Mouse (Mus musculus): ENCODE measurements around the gene Pla2g10. TPM values are rescaled to one million over a fixed set of nuclear protein-coding genes. Genes with fewer than 3 reads are reported as not detected.
A peak's percentile ranks its signal among the peaks of the same experiment; 100 is the strongest.
"Not testable (repeated sequence)": the region's sequence is repeated elsewhere in the genome, so short reads cannot be mapped to it uniquely, and the experiment has no call there.

Gene Pla2g10
- polyA plus RNA-seq, 1 experiment from 2014 or later = 0.26 TPM

- Histone ChIP-seq H3K4me1 (ENCODE audit: control insufficient read depth, insufficient read depth, low read length) (peaks cover 17% of the 10 kb centered on the region), H3K27me3 (ENCODE audit: control insufficient read depth, insufficient read depth, low read depth, low read length) (no peaks in the 10 kb centered on the region), H3K4me3 (ENCODE audit: low read depth, low read length) (peak overlapping the region; percentile 70), H3K9me3 (replicated peaks; ENCODE audit: control insufficient read depth, low read length, poor library complexity, severe bottlenecking) (no peaks in the 10 kb centered on the region), H3K27ac (ENCODE audit: low read length) (peak overlapping the region; percentile 63), H3K4me2 (ENCODE audit: low read length) (peak overlapping the region; percentile 90), H3K36me3 (ENCODE audit: control insufficient read depth, insufficient read depth, low read length) (no peaks in the 10 kb centered on the region), H3K9ac (ENCODE audit: low read depth, low read length) (peak overlapping the region; percentile 76)
- ATAC-seq = peak; percentile 98
- under 1% methylated on average over 65 of the region's 65 CpGs for WGBS
Observed at GRCm38 (mm10) chr16:13754400-13755190, 23.8 kb upstream of the Pla2g10 start.

- ATAC-seq = peak; percentile 46; the same call in 1 of the 2 replicates
- no peak overlapping the region; the same call in 1 of the 2 replicates for H3K9ac ChIP-seq (ENCODE audit: low read depth, low read length)
- H3K27me3 ChIP-seq (ENCODE audit: control insufficient read depth, insufficient read depth, low read depth, low read length) = no peaks in the 10 kb centered on the region
- WGBS = 74% methylated on average over 8 of the region's 8 CpGs
- peaks cover 17% of the 10 kb centered on the region for H3K4me1 ChIP-seq (ENCODE audit: control insufficient read depth, insufficient read depth, low read length)
- H3K9me3 ChIP-seq (replicated peaks; ENCODE audit: control insufficient read depth, low read length, poor library complexity, severe bottlenecking) = no peaks in the 10 kb centered on the region
- no peaks in the 10 kb centered on the region for H3K36me3 ChIP-seq (ENCODE audit: control insufficient read depth, insufficient read depth, low read length)
- peak overlapping the region; percentile 70 for H3K4me3 ChIP-seq (ENCODE audit: low read depth, low read length)
- H3K4me2 ChIP-seq (ENCODE audit: low read length) = peak overlapping the region; percentile 90
- H3K27ac ChIP-seq (ENCODE audit: low read length) = no peak overlapping the region
Observed at GRCm38 (mm10) chr16:13753986-13754385, 23.2 kb upstream of the Pla2g10 start.

DNA sequence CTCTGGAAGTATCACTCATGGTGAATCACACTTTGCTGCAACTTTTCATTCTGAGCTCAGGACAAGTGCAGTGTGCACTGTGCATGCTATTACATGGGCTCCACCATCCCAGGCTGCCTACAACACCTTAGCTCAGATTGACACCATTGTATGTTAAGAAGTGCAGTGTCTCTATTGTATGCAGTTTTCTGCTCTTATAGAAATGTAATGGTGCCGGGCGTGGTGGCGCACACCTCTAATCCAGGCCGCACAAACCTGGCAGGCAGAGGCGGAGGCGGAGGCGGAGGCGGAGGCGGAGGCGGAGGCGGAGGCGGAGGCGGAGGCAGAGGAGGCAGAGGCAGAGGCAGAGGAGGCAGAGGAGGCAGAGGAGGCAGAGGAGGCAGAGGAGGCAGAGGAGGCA lies 19.8 kb upstream of the Pla2g10 start:
- Histone ChIP-seq H3K9ac (ENCODE audit: low read depth, low read length) (no peak overlapping the region), H3K9me3 (replicated peaks; ENCODE audit: control insufficient read depth, low read length, poor library complexity, severe bottlenecking) (no peaks in the 10 kb centered on the region), H3K27me3 (ENCODE audit: control insufficient read depth, insufficient read depth, low read depth, low read length) (no peaks in the 10 kb centered on the region), H3K36me3 (ENCODE audit: control insufficient read depth, insufficient read depth, low read length) (no peaks in the 10 kb centered on the region), H3K4me1 (ENCODE audit: control insufficient read depth, insufficient read depth, low read length) (0 out of 2 replicates have a peak, but pooled peaks cover 2% of the 10 kb centered on the region), H3K4me2 (ENCODE audit: low read length) (no peak overlapping the region), H3K4me3 (ENCODE audit: low read depth, low read length) (no peak overlapping the region), H3K27ac (ENCODE audit: low read length) (no peak overlapping the region)
- no peak for ATAC-seq
- 96% methylated on average over 13 of the region's 13 CpGs for WGBS

DNA sequence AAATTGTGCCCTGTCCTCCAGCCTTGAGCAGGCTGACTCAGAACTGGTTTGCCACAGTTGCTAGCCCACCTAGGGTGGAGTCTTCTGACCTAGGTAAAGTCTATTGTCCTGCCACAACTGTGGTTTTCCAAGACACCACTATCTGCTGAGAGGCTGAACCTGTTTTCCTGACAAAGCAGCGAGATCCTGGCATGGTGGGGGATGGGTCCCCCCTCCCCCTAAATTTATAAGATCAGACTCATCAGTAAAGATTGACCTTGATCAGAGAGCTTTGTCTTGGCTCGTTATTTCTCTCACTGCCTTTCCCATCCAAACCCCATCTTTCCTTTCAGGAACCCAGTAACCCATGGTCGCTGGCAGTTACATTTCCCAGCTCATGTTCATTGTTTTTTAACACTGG lies 19.2 kb upstream of the Pla2g10 start:
- H3K36me3 ChIP-seq (ENCODE audit: control insufficient read depth, insufficient read depth, low read length) = no peaks in the 10 kb centered on the region
- no peak for ATAC-seq
- WGBS = 64% methylated on average over 3 of the region's 3 CpGs
- no peak overlapping the region for H3K9ac ChIP-seq (ENCODE audit: low read depth, low read length)
- no peak overlapping the region for H3K4me3 ChIP-seq (ENCODE audit: low read depth, low read length)
- H3K27me3 ChIP-seq (ENCODE audit: control insufficient read depth, insufficient read depth, low read depth, low read length) = no peaks in the 10 kb centered on the region
- H3K4me1 ChIP-seq (ENCODE audit: control insufficient read depth, insufficient read depth, low read length) = no peaks in the 10 kb centered on the region
- H3K9me3 ChIP-seq (replicated peaks; ENCODE audit: control insufficient read depth, low read length, poor library complexity, severe bottlenecking) = no peaks in the 10 kb centered on the region
- no peak overlapping the region for H3K27ac ChIP-seq (ENCODE audit: low read length)
- H3K4me2 ChIP-seq (ENCODE audit: low read length) = no peak overlapping the region

GRCm38 (mm10) chr16:13749306-13749705 lies 18.5 kb upstream of the Pla2g10 start:
- Histone ChIP-seq H3K4me3 (ENCODE audit: low read depth, low read length) (no peak overlapping the region), H3K9me3 (replicated peaks; ENCODE audit: control insufficient read depth, low read length, poor library complexity, severe bottlenecking) (no peaks in the 10 kb centered on the region), H3K4me2 (ENCODE audit: low read length) (no peak overlapping the region), H3K36me3 (ENCODE audit: control insufficient read depth, insufficient read depth, low read length) (no peaks in the 10 kb centered on the region), H3K4me1 (ENCODE audit: control insufficient read depth, insufficient read depth, low read length) (no peaks in the 10 kb centered on the region), H3K27ac (ENCODE audit: low read length) (no peak overlapping the region), H3K9ac (ENCODE audit: low read depth, low read length) (no peak overlapping the region), H3K27me3 (ENCODE audit: control insufficient read depth, insufficient read depth, low read depth, low read length) (no peaks in the 10 kb centered on the region)
- 44% methylated on average over 5 of the region's 5 CpGs for WGBS
- no peak for ATAC-seq

GRCm38 (mm10) chr16:13748813-13749212 lies 18.0 kb upstream of the Pla2g10 start:
- WGBS = 12% methylated on average over 10 of the region's 10 CpGs
- H3K27me3 ChIP-seq (ENCODE audit: control insufficient read depth, insufficient read depth, low read depth, low read length); H3K4me3 ChIP-seq (ENCODE audit: low read depth, low read length); H3K36me3 ChIP-seq (ENCODE audit: control insufficient read depth, insufficient read depth, low read length); H3K9ac ChIP-seq (ENCODE audit: low read depth, low read length); ATAC-seq; H3K4me1 ChIP-seq (ENCODE audit: control insufficient read depth, insufficient read depth, low read length); H3K9me3 ChIP-seq (replicated peaks; ENCODE audit: control insufficient read depth, low read length, poor library complexity, severe bottlenecking); H3K27ac ChIP-seq (ENCODE audit: low read length); H3K4me2 ChIP-seq (ENCODE audit: low read length): not testable (repeated sequence)

DNA sequence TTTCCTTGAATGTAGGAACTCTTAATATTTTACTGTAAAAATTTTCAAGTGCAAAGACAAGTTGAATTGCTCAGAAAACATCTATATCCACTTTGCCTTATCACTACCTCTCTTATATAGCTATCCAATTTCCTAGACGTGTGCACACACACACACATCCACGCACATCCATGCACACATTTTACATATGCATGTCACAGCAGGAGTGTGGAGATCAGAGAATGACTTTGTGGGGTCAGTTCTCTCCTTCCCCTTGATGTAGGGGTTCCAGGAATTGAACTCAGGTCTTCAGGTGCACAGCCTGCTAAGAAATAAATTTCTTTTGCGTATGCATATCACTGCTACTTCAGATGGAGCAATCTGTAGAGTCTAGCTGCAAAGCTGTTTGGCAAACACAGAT lies 17.3 kb upstream of the Pla2g10 start:
- no peak overlapping the region for H3K27ac ChIP-seq (ENCODE audit: low read length)
- no peaks in the 10 kb centered on the region for H3K36me3 ChIP-seq (ENCODE audit: control insufficient read depth, insufficient read depth, low read length)
- H3K9ac ChIP-seq (ENCODE audit: low read depth, low read length) = no peak overlapping the region
- H3K4me1 ChIP-seq (ENCODE audit: control insufficient read depth, insufficient read depth, low read length) = no peaks in the 10 kb centered on the region
- 68% methylated on average over 3 of the region's 3 CpGs for WGBS
- no peaks in the 10 kb centered on the region for H3K27me3 ChIP-seq (ENCODE audit: control insufficient read depth, insufficient read depth, low read depth, low read length)
- no peak overlapping the region for H3K4me3 ChIP-seq (ENCODE audit: low read depth, low read length)
- no peak overlapping the region for H3K4me2 ChIP-seq (ENCODE audit: low read length)
- H3K9me3 ChIP-seq (replicated peaks; ENCODE audit: control insufficient read depth, low read length, poor library complexity, severe bottlenecking) = no peaks in the 10 kb centered on the region
- no peak for ATAC-seq

DNA sequence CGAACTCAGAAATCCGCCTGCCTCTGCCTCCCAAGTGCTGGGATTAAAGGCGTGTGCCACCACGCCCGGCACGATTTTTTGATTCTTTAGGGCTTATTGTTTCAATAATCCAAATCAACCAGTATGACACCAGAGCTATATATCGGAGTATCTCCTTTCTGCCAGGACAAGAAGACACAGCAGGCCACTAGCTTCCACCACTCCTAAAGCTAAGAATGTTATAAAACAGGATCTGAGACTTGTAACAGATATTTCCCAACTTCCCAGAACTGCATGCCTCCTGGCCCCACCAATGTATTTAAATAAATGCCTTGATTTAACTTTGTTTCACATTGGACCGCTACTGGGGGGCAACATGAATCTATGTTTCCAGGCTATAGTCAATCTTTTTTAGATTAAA lies 16.9 kb upstream of the Pla2g10 start:
- ATAC-seq = no peak
- WGBS = 92% methylated on average over 8 of the region's 8 CpGs
- H3K36me3 ChIP-seq (ENCODE audit: control insufficient read depth, insufficient read depth, low read length) = no peaks in the 10 kb centered on the region
- no peak overlapping the region for H3K9ac ChIP-seq (ENCODE audit: low read depth, low read length)
- no peak overlapping the region for H3K4me3 ChIP-seq (ENCODE audit: low read depth, low read length)
- no peaks in the 10 kb centered on the region for H3K9me3 ChIP-seq (replicated peaks; ENCODE audit: control insufficient read depth, low read length, poor library complexity, severe bottlenecking)
- no peak overlapping the region for H3K27ac ChIP-seq (ENCODE audit: low read length)
- H3K4me1 ChIP-seq (ENCODE audit: control insufficient read depth, insufficient read depth, low read length) = no peaks in the 10 kb centered on the region
- no peaks in the 10 kb centered on the region for H3K27me3 ChIP-seq (ENCODE audit: control insufficient read depth, insufficient read depth, low read depth, low read length)
- H3K4me2 ChIP-seq (ENCODE audit: low read length) = no peak overlapping the region

DNA sequence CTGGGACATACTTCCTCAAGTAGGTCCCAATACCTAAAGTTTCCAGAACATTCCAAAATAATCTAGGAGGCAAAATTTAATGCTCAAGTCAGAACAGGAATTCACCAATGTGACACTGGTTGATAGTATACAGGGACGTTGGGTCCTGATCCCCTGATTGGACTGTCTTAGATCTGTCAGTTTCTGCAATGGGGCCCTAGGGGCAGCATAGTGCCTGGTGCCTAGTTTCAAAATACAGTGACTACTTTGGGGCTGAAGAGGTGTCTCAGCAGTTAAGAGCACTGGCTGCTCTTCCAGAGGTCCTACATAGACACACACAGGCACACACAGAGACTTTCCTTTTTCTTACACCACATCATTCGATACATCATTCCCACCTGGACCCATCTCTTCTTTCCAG lies 10.1 kb upstream of the Pla2g10 start:
- Histone ChIP-seq H3K27me3 (ENCODE audit: control insufficient read depth, insufficient read depth, low read depth, low read length) (no peaks in the 10 kb centered on the region), H3K27ac (ENCODE audit: low read length) (no peak overlapping the region), H3K4me3 (ENCODE audit: low read depth, low read length) (no peak overlapping the region), H3K4me2 (ENCODE audit: low read length) (no peak overlapping the region), H3K36me3 (ENCODE audit: control insufficient read depth, insufficient read depth, low read length) (no peaks in the 10 kb centered on the region), H3K9me3 (replicated peaks; ENCODE audit: control insufficient read depth, low read length, poor library complexity, severe bottlenecking) (no peaks in the 10 kb centered on the region), H3K9ac (ENCODE audit: low read depth, low read length) (no peak overlapping the region), H3K4me1 (ENCODE audit: control insufficient read depth, insufficient read depth, low read length) (no peaks in the 10 kb centered on the region)
- WGBS = 71% methylated on average over 2 of the region's 2 CpGs
- ATAC-seq = no peak

All from midbrain, embryonic 16.5 days (tissue).